Mouse (Mus musculus) olfactory bulb, adult 2 months (tissue): ENCODE data around the gene Klhl29. TPM values are rescaled to one million over a fixed set of nuclear protein-coding genes. Genes with fewer than 3 reads are reported as not detected.
A peak's percentile ranks its signal among the peaks of the same experiment; 100 is the strongest.

Source experiments
- H3K27ac ChIP-seq: fragments of 200-500 bp; 2 replicates; pipeline ENCODE4 v1.5.1; 2012; ENCODE audit warnings: low read depth, low read length; ENCODE audit not compliant: insufficient read depth
- H3K4me1 ChIP-seq: fragments of 200-500 bp; 2 replicates; pipeline ENCODE4 v1.6.1; 2012; ENCODE audit warnings: low read length; ENCODE audit not compliant: control insufficient read depth, insufficient read depth
- H3K4me3 ChIP-seq: fragments of 200-500 bp; 2 replicates; pipeline ENCODE4 v1.5.1; 2012; ENCODE audit warnings: mild to moderate bottlenecking, low read depth, low read length, moderate library complexity; ENCODE audit not compliant: insufficient read depth
- CTCF ChIP-seq: fragments of 200-500 bp; IDR thresholded peaks from 2 replicates; pipeline ENCODE4 v1.5.1; 2012; ENCODE audit warnings: low read depth, mild to moderate bottlenecking, low read length, moderate library complexity; ENCODE audit not compliant: insufficient read depth
- POLR2A ChIP-seq: fragments of 200-500 bp; IDR thresholded peaks from 2 replicates; pipeline ENCODE4 v1.6.1; 2012; ENCODE audit warnings: mild to moderate bottlenecking, low read depth, low read length, moderate library complexity; ENCODE audit not compliant: insufficient read depth
- WGBS: fragments of 180-500 bp; shearing (Covaris S2); methylation state at CpG from one replicate; pipeline ENCODE4 v1.1.7; 2018; 5-methylcytosine and 5-hydroxymethylcytosine counted together
- polyA plus RNA-seq: library from polyadenylated mRNA; stranded (reverse); fragments of >200 nt; gene quantifications from 2 replicates; pipeline ENCODE4 v1.2.4, GENCODE M21; 2012; ENCODE audit warnings: low replicate concordance; ENCODE audit not compliant: missing spikeins, insufficient read depth, insufficient read length

Gene Klhl29
- polyA plus RNA-seq, 1 experiment, result not detected

DNA sequence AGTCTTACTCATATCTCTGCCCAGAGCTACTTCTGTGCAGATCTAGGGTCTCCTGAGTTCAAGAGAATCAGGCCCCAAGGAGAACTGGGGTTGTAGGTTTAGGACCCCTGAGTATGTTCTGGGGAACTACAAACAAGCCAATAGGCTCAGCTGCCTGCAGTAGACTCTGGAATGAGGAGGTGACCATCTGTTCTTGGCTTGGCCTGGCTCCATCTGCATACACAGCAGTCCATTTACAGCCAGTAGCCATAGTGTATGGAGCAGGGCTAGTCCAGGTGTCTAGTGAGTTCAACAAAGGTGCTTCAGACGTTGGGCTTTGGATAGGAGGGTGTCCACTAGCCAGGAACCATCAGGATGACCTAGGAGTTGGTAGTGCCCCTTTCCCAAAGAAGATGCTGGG lies 151.9 kb downstream of the Klhl29 start:
- peaks cover 22% of the 10 kb centered on the region for H3K4me1 ChIP-seq
- WGBS, result 68% methylated on average over 1 of the region's 1 CpGs
- H3K4me3 ChIP-seq, result no peak overlapping the region
- no peak overlapping the region for H3K27ac ChIP-seq
- TF ChIP-seq POLR2A (no peak), CTCF (no peak)

DNA sequence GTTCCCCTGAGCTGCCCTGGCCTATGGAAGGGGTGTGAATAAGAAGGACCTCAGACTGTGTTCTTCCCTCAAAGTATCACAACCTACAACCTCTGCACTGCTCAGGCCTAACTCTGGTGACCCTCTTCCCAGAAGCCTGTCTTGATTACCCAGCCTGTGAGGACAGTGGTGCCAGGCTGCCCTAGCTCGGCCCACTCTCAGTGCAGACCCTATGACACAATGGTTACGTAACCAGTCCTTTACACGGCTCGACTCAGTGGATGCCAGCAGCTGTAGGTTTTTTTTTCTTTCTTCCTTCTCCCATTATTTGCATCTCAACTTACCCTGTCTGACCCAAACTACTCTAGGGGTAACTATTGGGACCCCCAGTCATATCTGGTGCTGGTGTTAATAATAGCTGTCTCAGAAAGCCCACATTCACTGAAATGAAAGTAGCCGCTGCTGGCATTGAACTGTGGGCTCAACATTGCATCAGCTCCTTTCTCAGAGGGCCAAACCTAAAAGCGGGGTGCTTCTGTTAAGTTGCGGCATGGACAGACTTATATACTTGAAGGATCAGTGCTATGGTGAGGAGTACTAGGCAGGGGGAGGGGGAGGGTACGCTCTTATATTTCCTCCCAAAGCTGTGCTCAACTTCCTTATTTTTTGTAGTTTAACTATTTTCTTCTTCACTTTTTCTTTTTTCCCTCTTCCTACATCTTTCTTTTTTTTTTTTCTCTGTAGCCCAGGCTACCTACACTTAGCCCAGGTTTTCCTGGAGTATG lies 152.9 kb downstream of the Klhl29 start:
- TF ChIP-seq CTCF, result no peak
- no peak for TF ChIP-seq POLR2A
- Histone ChIP-seq H3K4me1 (peaks cover 19% of the 10 kb centered on the region), H3K4me3 (no peak overlapping the region), H3K27ac (no peak overlapping the region)
- 88% methylated on average over 8 of the region's 8 CpGs for WGBS

DNA sequence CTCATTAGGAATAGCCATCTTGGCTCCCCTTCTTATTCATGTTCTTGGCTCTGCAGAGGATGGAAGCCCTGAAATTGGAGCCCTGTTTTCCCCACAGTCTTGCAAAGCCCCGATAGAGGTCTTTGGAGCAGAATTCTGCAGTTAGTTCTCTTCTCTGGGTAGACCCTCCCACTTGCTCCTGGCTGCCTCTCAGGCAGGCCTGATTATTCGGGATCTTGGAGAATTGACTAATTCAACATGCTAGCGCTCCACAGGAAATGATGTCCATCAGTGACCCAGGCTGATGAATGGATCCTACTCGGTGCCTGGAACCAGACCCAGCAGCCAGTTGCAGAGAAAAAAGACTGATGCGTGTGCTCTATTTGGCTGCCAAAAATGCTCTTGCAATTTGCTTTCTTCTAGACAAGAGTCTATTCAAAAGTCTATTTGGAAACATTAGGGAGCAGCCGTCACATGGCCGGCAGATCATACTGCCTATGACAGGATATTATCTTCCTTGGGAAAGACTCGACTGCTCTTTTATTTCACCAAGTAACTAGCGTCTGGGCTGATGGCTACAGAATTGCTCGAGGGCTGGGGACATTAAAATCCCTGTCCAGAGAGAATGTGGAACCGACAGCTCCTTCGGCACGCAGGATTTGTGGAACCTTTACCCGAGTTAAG lies 155.4 kb downstream of the Klhl29 start:
- H3K27ac ChIP-seq, result peak overlapping the region; percentile 38; the same call in 1 of the 2 replicates
- TF ChIP-seq CTCF (no peak), POLR2A (no peak)
- no peak overlapping the region for H3K4me3 ChIP-seq
- H3K4me1 ChIP-seq, result peaks cover 21% of the 10 kb centered on the region
- WGBS, result 42% methylated on average over 14 of the region's 14 CpGs

DNA sequence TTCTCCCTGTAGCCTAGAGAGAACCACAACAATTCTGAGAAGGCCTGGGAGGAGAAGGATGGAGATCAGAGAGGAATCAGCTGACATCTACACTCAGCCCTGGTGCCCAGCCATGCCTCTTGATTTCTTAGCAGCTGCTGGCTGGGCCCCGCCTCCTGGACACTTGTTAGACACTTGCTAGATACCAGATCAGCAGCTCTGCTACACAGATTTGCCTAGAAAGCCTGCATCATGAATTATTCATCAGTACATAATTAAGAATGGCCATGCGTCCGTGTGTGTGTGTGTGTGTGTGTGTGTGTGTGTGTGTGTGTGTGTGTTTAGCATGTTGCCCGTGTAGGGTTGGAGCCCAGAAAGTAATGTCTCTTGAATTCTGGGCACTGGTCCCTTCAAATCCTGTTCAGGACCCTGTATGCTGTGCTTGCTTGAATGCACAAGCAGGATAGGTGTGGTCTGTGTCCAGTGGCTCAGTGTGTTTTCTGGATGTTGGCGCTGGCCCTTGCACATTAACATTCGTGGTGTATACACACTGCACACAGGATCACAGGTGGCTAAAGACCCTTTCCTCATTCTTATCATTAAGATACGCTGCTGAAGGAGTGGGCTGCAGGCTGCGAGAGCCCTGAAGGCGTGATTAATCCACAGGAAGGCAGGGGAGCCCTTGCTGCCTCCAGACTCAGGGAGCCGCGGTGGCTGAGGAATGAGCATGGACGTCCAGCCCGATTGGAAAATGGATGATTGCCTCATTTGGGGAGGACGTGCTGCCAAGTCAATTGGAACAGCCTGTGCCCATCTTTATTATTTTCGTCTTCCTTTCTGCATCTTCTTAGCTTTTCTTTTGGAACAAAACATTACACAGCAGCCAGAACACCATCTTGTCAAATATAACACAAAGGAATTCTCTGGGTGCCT lies 159.4 kb downstream of the Klhl29 start:
- Histone ChIP-seq H3K4me3 (no peak overlapping the region), H3K27ac (no peak overlapping the region), H3K4me1 (peaks cover 36% of the 10 kb centered on the region)
- no peak for TF ChIP-seq POLR2A
- TF ChIP-seq CTCF, result no peak
- 37% methylated on average over 15 of the region's 15 CpGs for WGBS

DNA sequence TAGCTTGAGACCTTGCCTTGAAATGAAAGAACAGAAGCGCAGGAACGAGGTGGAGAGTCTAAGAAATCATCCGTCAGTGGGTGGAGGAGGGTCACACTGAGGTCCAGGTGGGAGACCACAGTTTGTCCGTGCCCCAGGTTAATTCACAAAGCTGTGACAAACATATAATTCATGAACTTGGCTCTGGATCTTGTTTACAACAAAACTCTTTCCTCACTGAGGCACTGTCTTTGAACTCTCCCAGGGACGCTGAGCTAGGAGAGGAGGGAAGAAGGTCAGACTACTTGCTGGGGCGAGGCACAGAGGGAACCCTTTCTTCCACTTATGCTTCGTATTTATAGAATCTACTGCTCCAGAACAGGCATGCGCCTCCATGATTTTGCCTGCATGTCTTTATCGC lies 161.2 kb downstream of the Klhl29 start:
- WGBS, result 72% methylated on average over 9 of the region's 9 CpGs
- no peak overlapping the region for H3K4me3 ChIP-seq
- TF ChIP-seq POLR2A (no peak), CTCF (no peak)
- H3K4me1 ChIP-seq, result peaks cover 48% of the 10 kb centered on the region
- peak overlapping the region; percentile 54 for H3K27ac ChIP-seq

DNA sequence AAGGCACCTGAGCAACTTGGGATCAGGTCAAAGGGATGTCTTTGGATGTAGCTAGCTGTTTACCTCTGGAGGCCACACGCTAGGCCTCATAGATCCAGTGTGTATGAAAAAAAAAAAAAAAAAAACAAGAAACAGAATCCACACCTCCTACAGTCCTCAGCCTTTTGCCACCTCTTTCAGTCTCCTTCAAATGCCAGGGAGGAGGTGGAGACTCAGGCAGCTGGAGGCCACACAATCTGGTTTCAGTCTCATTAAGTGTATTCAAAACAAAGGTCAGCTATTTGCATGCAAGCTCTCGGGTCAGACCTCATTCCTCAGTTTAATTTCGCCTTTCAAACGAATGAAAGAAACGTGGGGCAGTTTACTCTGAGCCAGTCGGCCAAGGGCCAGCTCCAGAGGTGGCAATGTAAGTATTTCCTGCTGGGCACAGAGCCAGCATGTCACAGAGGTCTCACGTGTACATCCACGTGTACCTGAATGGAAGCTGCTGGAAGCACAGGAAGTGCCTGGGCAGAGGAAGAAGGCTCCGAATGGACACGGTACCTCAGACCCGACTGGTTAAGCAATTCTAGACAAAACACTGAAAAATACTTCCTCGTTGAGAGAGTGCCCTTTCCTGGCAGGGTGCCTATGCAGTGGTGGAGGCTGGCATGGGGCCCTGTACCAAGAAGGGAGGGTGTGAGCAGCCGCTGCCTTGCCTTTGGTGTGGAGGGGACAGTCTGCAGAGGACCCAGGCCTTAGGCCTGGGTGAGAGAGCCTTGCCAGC lies 162.0 kb downstream of the Klhl29 start:
- Histone ChIP-seq H3K4me1 (peaks cover 53% of the 10 kb centered on the region), H3K4me3 (no peak overlapping the region), H3K27ac (peak overlapping the region; percentile 54)
- TF ChIP-seq CTCF (no peak), POLR2A (no peak)
- WGBS, result 24% methylated on average over 13 of the region's 13 CpGs

DNA sequence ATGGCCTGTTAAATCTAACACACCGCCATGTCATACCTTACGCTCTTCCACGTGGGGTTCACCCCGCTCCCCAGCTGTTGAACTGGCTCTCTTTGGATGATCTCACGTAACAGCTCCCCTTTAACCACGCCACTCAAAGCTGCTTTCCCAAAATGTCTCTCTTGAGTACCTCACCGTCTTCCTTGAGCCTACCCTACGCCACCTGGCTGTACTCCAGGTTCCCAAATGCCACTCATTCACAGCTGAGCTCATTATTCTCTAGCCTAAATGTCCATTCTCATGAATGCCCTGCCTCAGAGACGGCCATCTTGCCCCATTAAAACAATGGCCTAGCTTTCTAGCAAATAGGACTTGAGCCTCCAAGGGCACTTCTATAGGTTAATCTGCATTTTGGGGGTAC lies 163.6 kb downstream of the Klhl29 start:
- Histone ChIP-seq H3K4me1 (peaks cover 55% of the 10 kb centered on the region), H3K4me3 (no peak overlapping the region), H3K27ac (no peak overlapping the region)
- WGBS, result 90% methylated on average over 9 of the region's 9 CpGs
- TF ChIP-seq POLR2A (no peak), CTCF (no peak)

DNA sequence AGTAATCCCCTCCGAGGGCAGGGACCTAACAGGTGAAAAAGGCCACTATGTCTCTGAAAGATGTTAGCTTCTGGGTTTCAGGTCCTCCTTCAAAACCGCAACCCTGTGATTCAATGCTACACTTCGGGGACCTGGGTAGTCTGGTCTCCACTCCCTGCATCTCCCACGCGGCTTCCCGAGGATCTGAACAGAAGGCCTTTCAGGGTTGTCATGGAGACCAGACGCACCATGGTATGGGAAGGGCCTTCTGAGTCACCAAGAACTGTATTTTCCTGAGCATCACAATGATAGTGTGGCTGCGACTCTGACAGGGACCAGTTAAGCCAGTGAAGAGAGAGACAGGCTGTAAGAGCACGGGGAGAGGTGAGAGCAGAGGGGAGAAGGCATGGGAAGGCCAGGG lies 164.7 kb downstream of the Klhl29 start:
- TF ChIP-seq CTCF (no peak), POLR2A (no peak)
- Histone ChIP-seq H3K4me3 (no peak overlapping the region), H3K27ac (peak overlapping the region; percentile 71), H3K4me1 (peaks cover 46% of the 10 kb centered on the region)
- WGBS, result 33% methylated on average over 9 of the region's 9 CpGs
